Mouse (Mus musculus): ENCODE measurements at regions not wholly inside any gene's neighbourhood (a gene's known extent, or its start where the extent isn't known, plus 50 kb on each side); places are given as distances from the start of the nearest gene placed in this dataset.

GRCm38 (mm10) chr4:52726203-52726602 is 88.2 kb upstream of the Olfr275 start:
- TF ChIP-seq CTCF (IDR thresholded peaks at IDR 0.05) (no peak), POLR2A (IDR thresholded peaks at IDR 0.05; ENCODE audit: insufficient read depth, low read depth, low read length) (no peak), EP300 (IDR thresholded peaks at IDR 0.05; ENCODE audit: insufficient read depth, low read depth, low read length) (no peak)
